Mouse (Mus musculus): Measurements from ENCODE around the gene Tagln2. TPM values are rescaled to one million over a fixed set of nuclear protein-coding genes. Genes with fewer than 3 reads are reported as not detected.

The Tagln2 gene
- polyA plus RNA-seq, 1 experiment from 2014 or later: 374 TPM

- Histone ChIP-seq H3K4me2 (replicated peaks; ENCODE audit: low read depth) (no peak overlapping the region), H3K4me1 (replicated peaks; ENCODE audit: control insufficient read depth, insufficient read depth, low read length) (no peaks in the 10 kb centered on the region; the same call in 1 of the 2 replicates), H3K27ac (ENCODE audit: low read depth, low read length) (no peak overlapping the region), H3K9me3 (ENCODE audit: control insufficient read depth) (no peaks in the 10 kb centered on the region), H3K27me3 (replicated peaks; ENCODE audit: control insufficient read depth, insufficient read depth, low read length) (no peaks in the 10 kb centered on the region), H3K4me3 (ENCODE audit: low read depth, low read length) (no peak overlapping the region), H3K36me3 (ENCODE audit: control insufficient read depth, insufficient read depth) (no peaks in the 10 kb centered on the region), H3K9ac (ENCODE audit: low read depth, low read length) (no peak overlapping the region)
- 85% methylated on average over 11 of the region's 11 CpGs for WGBS
- ATAC-seq: no peak
- TF ChIP-seq CTCF (IDR thresholded peaks at IDR 0.05; ENCODE audit: low read depth): no peak
These were observed 31.5 kb upstream of the Tagln2 start for GRCm38 (mm10) chr1:172468301-172468877.

DNA sequence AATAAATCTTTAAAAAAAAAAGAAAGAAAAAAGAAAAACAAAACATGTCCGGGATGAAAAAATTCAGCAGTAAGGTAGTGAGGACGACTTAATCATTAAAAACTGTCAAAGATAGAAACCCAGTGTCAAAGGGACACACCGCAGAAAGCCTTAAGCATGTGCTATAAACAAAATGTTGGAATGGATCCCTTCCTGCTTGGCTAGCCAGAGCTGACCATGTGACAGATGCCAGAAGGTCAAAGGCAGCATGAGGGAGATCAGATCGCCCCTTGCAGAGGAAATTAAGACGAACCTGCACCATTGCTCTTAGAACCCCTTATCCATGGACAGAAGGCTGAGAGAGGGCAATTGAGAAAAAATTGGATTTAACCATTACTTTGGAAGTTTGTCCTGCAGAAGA is 30.5 kb upstream of the Tagln2 start:
- 54% methylated on average over 5 of the region's 5 CpGs for WGBS
- Histone ChIP-seq H3K27me3 (replicated peaks; ENCODE audit: control insufficient read depth, insufficient read depth, low read length) (no peaks in the 10 kb centered on the region), H3K9me3 (ENCODE audit: control insufficient read depth) (no peaks in the 10 kb centered on the region), H3K9ac (ENCODE audit: low read depth, low read length) (no peak overlapping the region), H3K36me3 (ENCODE audit: control insufficient read depth, insufficient read depth) (no peaks in the 10 kb centered on the region), H3K27ac (ENCODE audit: low read depth, low read length) (no peak overlapping the region), H3K4me1 (replicated peaks; ENCODE audit: control insufficient read depth, insufficient read depth, low read length) (no peaks in the 10 kb centered on the region), H3K4me3 (ENCODE audit: low read depth, low read length) (no peak overlapping the region), H3K4me2 (replicated peaks; ENCODE audit: low read depth) (no peak overlapping the region)
- no peak for TF ChIP-seq CTCF (IDR thresholded peaks at IDR 0.05; ENCODE audit: low read depth)
- no peak for ATAC-seq

DNA sequence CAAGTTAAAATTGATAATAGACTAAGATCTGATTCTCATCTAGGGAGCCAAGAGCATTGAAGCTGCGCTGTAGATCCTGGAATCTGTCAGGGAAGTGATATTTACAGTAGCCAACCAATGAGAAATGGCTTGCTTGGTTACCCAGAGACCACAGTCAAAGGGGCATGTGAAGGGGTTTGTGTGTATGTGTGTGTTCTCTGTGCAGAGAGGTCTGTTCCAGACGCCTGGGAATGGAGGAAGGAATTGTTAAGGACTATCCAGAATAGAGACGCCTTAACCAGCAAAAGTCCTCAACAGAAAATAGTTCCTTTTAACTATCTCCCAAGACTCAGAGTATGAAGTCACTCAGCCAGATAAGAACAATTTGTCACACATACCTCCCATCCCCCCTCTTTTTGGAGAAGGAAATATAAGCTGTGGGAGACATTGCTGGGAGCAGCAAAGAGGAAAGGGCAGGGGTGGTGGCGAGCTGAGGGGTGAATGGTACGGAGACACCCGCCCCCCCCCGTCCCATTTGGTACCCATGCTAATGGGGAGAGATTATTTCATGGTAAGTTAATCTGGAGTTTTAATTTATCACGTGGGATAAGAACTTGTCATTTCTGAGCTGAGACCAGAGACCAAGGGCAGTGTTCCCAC is 29.9 kb upstream of the Tagln2 start:
- no peak overlapping the region for H3K4me2 ChIP-seq (replicated peaks; ENCODE audit: low read depth)
- no peak overlapping the region for H3K4me3 ChIP-seq (ENCODE audit: low read depth, low read length)
- no peaks in the 10 kb centered on the region for H3K9me3 ChIP-seq (ENCODE audit: control insufficient read depth)
- no peak for ATAC-seq
- H3K9ac ChIP-seq (ENCODE audit: low read depth, low read length): no peak overlapping the region
- no peaks in the 10 kb centered on the region for H3K36me3 ChIP-seq (ENCODE audit: control insufficient read depth, insufficient read depth)
- no peaks in the 10 kb centered on the region for H3K4me1 ChIP-seq (replicated peaks; ENCODE audit: control insufficient read depth, insufficient read depth, low read length)
- H3K27me3 ChIP-seq (replicated peaks; ENCODE audit: control insufficient read depth, insufficient read depth, low read length): no peaks in the 10 kb centered on the region
- no peak for TF ChIP-seq CTCF (IDR thresholded peaks at IDR 0.05; ENCODE audit: low read depth)
- no peak overlapping the region for H3K27ac ChIP-seq (ENCODE audit: low read depth, low read length)
- WGBS: 63% methylated on average over 8 of the region's 8 CpGs

GRCm38 (mm10) chr1:172472909-172473308 is 26.9 kb upstream of the Tagln2 start:
- Histone ChIP-seq H3K9me3 (ENCODE audit: control insufficient read depth) (no peaks in the 10 kb centered on the region), H3K4me2 (replicated peaks; ENCODE audit: low read depth) (no peak overlapping the region), H3K27ac (ENCODE audit: low read depth, low read length) (no peak overlapping the region), H3K9ac (ENCODE audit: low read depth, low read length) (no peak overlapping the region), H3K4me1 (replicated peaks; ENCODE audit: control insufficient read depth, insufficient read depth, low read length) (0 out of 2 replicates have a peak, but pooled peaks cover 5% of the 10 kb centered on the region), H3K27me3 (replicated peaks; ENCODE audit: control insufficient read depth, insufficient read depth, low read length) (no peaks in the 10 kb centered on the region), H3K36me3 (ENCODE audit: control insufficient read depth, insufficient read depth) (no peaks in the 10 kb centered on the region), H3K4me3 (ENCODE audit: low read depth, low read length) (no peak overlapping the region)
- ATAC-seq: no peak
- TF ChIP-seq CTCF (IDR thresholded peaks at IDR 0.05; ENCODE audit: low read depth): no peak

- H3K36me3 ChIP-seq (ENCODE audit: control insufficient read depth, insufficient read depth): no peaks in the 10 kb centered on the region
- 86% methylated on average over 3 of the region's 3 CpGs for WGBS
- H3K9me3 ChIP-seq (ENCODE audit: control insufficient read depth): no peaks in the 10 kb centered on the region
- H3K4me1 ChIP-seq (replicated peaks; ENCODE audit: control insufficient read depth, insufficient read depth, low read length): 0 out of 2 replicates have a peak, but pooled peaks cover 5% of the 10 kb centered on the region
- no peak overlapping the region for H3K4me2 ChIP-seq (replicated peaks; ENCODE audit: low read depth)
- no peak for ATAC-seq
- H3K27me3 ChIP-seq (replicated peaks; ENCODE audit: control insufficient read depth, insufficient read depth, low read length): no peaks in the 10 kb centered on the region
- H3K4me3 ChIP-seq (ENCODE audit: low read depth, low read length): no peak overlapping the region
- TF ChIP-seq CTCF (IDR thresholded peaks at IDR 0.05; ENCODE audit: low read depth): no peak
- no peak overlapping the region for H3K9ac ChIP-seq (ENCODE audit: low read depth, low read length)
- no peak overlapping the region for H3K27ac ChIP-seq (ENCODE audit: low read depth, low read length)
These were observed 25.7 kb upstream of the Tagln2 start for GRCm38 (mm10) chr1:172474196-172474595.

- Histone ChIP-seq H3K27me3 (replicated peaks; ENCODE audit: control insufficient read depth, insufficient read depth, low read length) (no peaks in the 10 kb centered on the region), H3K4me2 (replicated peaks; ENCODE audit: low read depth) (no peak within 1 kb of the TSS), H3K27ac (ENCODE audit: low read depth, low read length) (no peak within 1 kb of the TSS), H3K4me1 (replicated peaks; ENCODE audit: control insufficient read depth, insufficient read depth, low read length) (0 out of 2 replicates have a peak, but pooled peaks cover 5% of the 10 kb centered on the region), H3K9ac (ENCODE audit: low read depth, low read length) (no peak within 1 kb of the TSS), H3K9me3 (ENCODE audit: control insufficient read depth) (no peaks in the 10 kb centered on the region), H3K36me3 (ENCODE audit: control insufficient read depth, insufficient read depth) (no peaks in the 10 kb centered on the region), H3K4me3 (ENCODE audit: low read depth, low read length) (no peak within 1 kb of the TSS)
- TF ChIP-seq CTCF (IDR thresholded peaks at IDR 0.05; ENCODE audit: low read depth): no peak
- ATAC-seq: peak; percentile 55; the same call in 1 of the 2 replicates
- 31% methylated on average over 7 of the region's 7 CpGs for WGBS
These were observed 24.6 kb upstream of the Tagln2 start, which contains the start of gene Slamf9 for GRCm38 (mm10) chr1:172475054-172475741. Gene Slamf9, plus strand, starts transcription at chr1:172475358.
